In the genomic region with DNA sequence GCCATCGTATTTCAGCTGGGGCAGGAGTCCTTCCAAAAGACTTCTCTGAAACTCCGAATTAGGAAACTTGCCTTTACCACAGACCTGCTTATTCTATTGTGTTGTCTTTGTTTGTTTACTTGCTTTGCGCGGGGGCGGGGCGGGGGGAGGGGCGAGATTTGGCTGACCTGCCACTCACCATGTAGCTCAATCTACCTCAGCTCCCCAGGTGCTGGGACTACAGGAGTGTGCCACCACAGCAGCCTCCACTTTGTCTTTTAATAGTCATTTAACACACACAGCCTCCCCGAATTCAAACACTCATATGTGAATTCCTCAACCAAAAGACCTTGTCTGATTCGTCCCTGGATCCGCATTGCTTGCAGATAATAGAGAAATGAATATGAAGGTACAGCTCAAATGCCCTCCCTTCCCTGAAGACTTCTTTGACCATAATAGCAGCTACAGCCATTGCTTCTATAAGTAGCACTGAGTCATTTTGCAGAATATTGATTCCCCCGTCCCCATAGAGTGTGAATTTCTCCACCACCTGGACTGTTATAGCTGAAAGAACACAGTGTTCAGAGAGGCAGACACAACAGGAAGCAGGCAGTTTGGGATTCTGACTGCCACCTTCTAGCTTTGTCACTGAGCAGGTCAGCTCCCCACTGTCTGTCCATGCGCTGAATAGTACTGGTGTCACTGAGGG, we compare ENCODE assay signal across 7 mouse cellular contexts. TPM values are rescaled to one million over a fixed set of nuclear protein-coding genes. Genes with fewer than 3 reads are reported as not detected.
A peak's percentile ranks its signal among the peaks of the same experiment; 100 is the strongest.
DNase-seq lines count a peak whose midpoint lies in the region; ATAC-seq and TF ChIP-seq lines count a peak whose summit lies in the region.

No protein-coding gene starts in this region.

- 29% methylated on average over 12 of the region's 12 CpGs for WGBS in lung, embryonic 14.5 days
- WGBS in embryonic facial prominence, embryonic 12.5 days, result 31% methylated on average over 12 of the region's 12 CpGs
- WGBS in hindbrain, embryonic 16.5 days, result 33% methylated on average over 12 of the region's 12 CpGs
- 35% methylated on average over 12 of the region's 12 CpGs for WGBS in neural tube, embryonic 12.5 days

- H3K9ac ChIP-seq in lung, embryonic 14.5 days, result peak overlapping the region; percentile 14
- H3K9ac ChIP-seq in embryonic facial prominence, embryonic 12.5 days, result no peak overlapping the region
- peak overlapping the region; percentile 20 for H3K9ac ChIP-seq in hindbrain, embryonic 16.5 days (ENCODE audit: low read depth, low read length)
- H3K9ac ChIP-seq in neural tube, embryonic 12.5 days, result 0 out of 2 replicates have a peak overlapping the region, but pooled peaks have one; percentile 17

- no peak for ATAC-seq in lung, embryonic 14.5 days (ENCODE audit: insufficient read depth)
- no peak for ATAC-seq in embryonic facial prominence, embryonic 12.5 days (ENCODE audit: insufficient number of reproducible peaks, insufficient read depth, low FRiP score, low TSS enrichment)
- no peak for ATAC-seq in hindbrain, embryonic 16.5 days
- no peak for ATAC-seq in neural tube, embryonic 12.5 days (ENCODE audit: low FRiP score, low read depth)

- peaks cover 13% of the 10 kb centered on the region; the same call in 1 of the 2 replicates for H3K4me1 ChIP-seq in lung, embryonic 14.5 days (ENCODE audit: insufficient read depth)
- peaks cover 14% of the 10 kb centered on the region for H3K4me1 ChIP-seq in embryonic facial prominence, embryonic 12.5 days
- H3K4me1 ChIP-seq in hindbrain, embryonic 16.5 days (ENCODE audit: control insufficient read depth, insufficient read depth, low read depth, low read length), result peaks cover 17% of the 10 kb centered on the region
- peaks cover 19% of the 10 kb centered on the region for H3K4me1 ChIP-seq in neural tube, embryonic 12.5 days

- H3K27ac ChIP-seq in lung, embryonic 14.5 days (ENCODE audit: low read depth), result no peak overlapping the region
- H3K27ac ChIP-seq in embryonic facial prominence, embryonic 12.5 days, result no peak overlapping the region
- peak overlapping the region; percentile 37 for H3K27ac ChIP-seq in hindbrain, embryonic 16.5 days (ENCODE audit: low read depth, low read length)
- no peak overlapping the region for H3K27ac ChIP-seq in neural tube, embryonic 12.5 days

- H3K36me3 ChIP-seq in lung, embryonic 14.5 days (ENCODE audit: insufficient read depth), result no peaks in the 10 kb centered on the region
- no peaks in the 10 kb centered on the region for H3K36me3 ChIP-seq in embryonic facial prominence, embryonic 12.5 days
- no peaks in the 10 kb centered on the region for H3K36me3 ChIP-seq in hindbrain, embryonic 16.5 days (ENCODE audit: control insufficient read depth, insufficient read depth, low read length)
- H3K36me3 ChIP-seq in neural tube, embryonic 12.5 days, result no peaks in the 10 kb centered on the region

- no peaks in the 10 kb centered on the region for H3K27me3 ChIP-seq in lung, embryonic 14.5 days (ENCODE audit: insufficient read depth, low read length)
- H3K27me3 ChIP-seq in embryonic facial prominence, embryonic 12.5 days, result no peaks in the 10 kb centered on the region
- no peaks in the 10 kb centered on the region for H3K27me3 ChIP-seq in hindbrain, embryonic 16.5 days (replicated peaks; ENCODE audit: control insufficient read depth, insufficient read depth, low read length)
- H3K27me3 ChIP-seq in neural tube, embryonic 12.5 days (replicated peaks), result no peaks in the 10 kb centered on the region

- no peaks in the 10 kb centered on the region for H3K9me3 ChIP-seq in lung, embryonic 14.5 days (ENCODE audit: low read depth, low read length)
- no peaks in the 10 kb centered on the region for H3K9me3 ChIP-seq in embryonic facial prominence, embryonic 12.5 days
- H3K9me3 ChIP-seq in hindbrain, embryonic 16.5 days (ENCODE audit: control insufficient read depth, low read length), result no peaks in the 10 kb centered on the region
- no peaks in the 10 kb centered on the region for H3K9me3 ChIP-seq in neural tube, embryonic 12.5 days

- TF ChIP-seq CTCF in lung, embryonic 14.5 days (IDR thresholded peaks at IDR 0.05; ENCODE audit: low read depth), result no peak

- peak overlapping the region; percentile 83 for H3K4me2 ChIP-seq in lung, embryonic 14.5 days
- peak overlapping the region; percentile 86 for H3K4me2 ChIP-seq in embryonic facial prominence, embryonic 12.5 days (replicated peaks)
- peak overlapping the region; percentile 75 for H3K4me2 ChIP-seq in hindbrain, embryonic 16.5 days (ENCODE audit: low read length)
- peak overlapping the region; percentile 83 for H3K4me2 ChIP-seq in neural tube, embryonic 12.5 days (replicated peaks)

- no peak for DNase-seq in lung, embryonic 14.5 days
- DNase-seq in lung, postnatal 14 days, result no peak
- DNase-seq in embryo, embryonic 10.5 days (ENCODE audit: low spot score), result no peak
- DNase-seq in gastrocnemius, postnatal 25 days, result no peak

- H3K4me3 ChIP-seq in lung, embryonic 14.5 days (ENCODE audit: low read depth, low read length), result peak overlapping the region; percentile 98
- peak overlapping the region; percentile 97 for H3K4me3 ChIP-seq in embryonic facial prominence, embryonic 12.5 days
- H3K4me3 ChIP-seq in hindbrain, embryonic 16.5 days (ENCODE audit: low read length), result peak overlapping the region; percentile 95
- H3K4me3 ChIP-seq in neural tube, embryonic 12.5 days, result peak overlapping the region; percentile 87

RNA-seq across cellular contexts. Expression of a gene that starts 1.1 kb away (rescaled TPM):
- polyA plus RNA-seq in lung, embryonic 14.5 days (2014; fragmentation: Nextera tagmentation; extraction: Ambion mirVana), result 22.0 and 25.1 TPM in 2 replicates
- polyA plus RNA-seq in embryonic facial prominence, embryonic 12.5 days (2016; fragmentation: Nextera tagmentation; extraction: Ambion mirVana), result 17.6 and 20.2 TPM in 2 replicates
- polyA plus RNA-seq in hindbrain, embryonic 16.5 days (2015; fragmentation: Nextera tagmentation; extraction: Ambion mirVana), result 14.4 and 15.3 TPM in 2 replicates
- 15.0 and 18.3 TPM in 2 replicates for polyA plus RNA-seq in neural tube, embryonic 12.5 days (2016; fragmentation: Nextera tagmentation; extraction: Ambion mirVana)
- 10 to 100 TPM in 1 of 2 experiments, 1 to 10 TPM in 1; 9.1 to 10.8 TPM for total RNA-seq in gastrocnemius, postnatal 25 days (2021)

RNA-seq across cellular contexts. Expression of a gene that starts 40.5 kb away (rescaled TPM):
- 17.0 and 25.2 TPM in 2 replicates for polyA plus RNA-seq in lung, embryonic 14.5 days (2014; fragmentation: Nextera tagmentation; extraction: Ambion mirVana)
- 14.4 and 14.7 TPM in 2 replicates for polyA plus RNA-seq in embryonic facial prominence, embryonic 12.5 days (2016; fragmentation: Nextera tagmentation; extraction: Ambion mirVana)
- 23.7 and 24.9 TPM in 2 replicates for polyA plus RNA-seq in hindbrain, embryonic 16.5 days (2015; fragmentation: Nextera tagmentation; extraction: Ambion mirVana)
- polyA plus RNA-seq in neural tube, embryonic 12.5 days (2016; fragmentation: Nextera tagmentation; extraction: Ambion mirVana), result 11.4 and 13.1 TPM in 2 replicates
- 10 to 100 TPM; 34.1 to 57.3 TPM for total RNA-seq in gastrocnemius, postnatal 25 days (2021)
